Mouse (Mus musculus) CH12.LX (cell line): ENCODE data around the gene Rab3d. TPM values are rescaled to one million over a fixed set of nuclear protein-coding genes. Genes with fewer than 3 reads are reported as not detected.
A peak's percentile ranks its signal among the peaks of the same experiment; 100 is the strongest.

ENCODE experiments used
- DNase-seq: peaks from one replicate; pipeline ENCODE4 v3.0.0-alpha.2; 2013; ENCODE audit errors: extremely low read depth
- H3K27ac ChIP-seq: 2 replicates; pipeline ENCODE4 v1.5.1; 2012; ENCODE audit warnings: low read depth, mild to moderate bottlenecking, control low read depth, moderate library complexity; ENCODE audit not compliant: insufficient read depth
- H3K27me3 ChIP-seq: replicated peaks from 2 replicates; pipeline ENCODE3; 2012; ENCODE audit warnings: inconsistent platforms
- H3K36me3 ChIP-seq, 2 experiments: replicated peaks in 1 of 2; 2 replicates each; pipeline versions ENCODE3 to v1.6.1; 2012; ENCODE audit warnings: inconsistent platforms in 1 of 2, low read length in 1 of 2, mild to moderate bottlenecking in 1 of 2, mixed read lengths in 1 of 2, moderate library complexity in 1 of 2; ENCODE audit not compliant: control insufficient read depth in 1 of 2, insufficient read depth in 1 of 2
- H3K4me1 ChIP-seq, 2 experiments: 2 replicates each; pipeline ENCODE4 v1.6.1; 2012; ENCODE audit warnings: inconsistent platforms in 1 of 2, moderate library complexity in 1 of 2; ENCODE audit not compliant: insufficient read depth in 2 of 2, control insufficient read depth in 1 of 2
- H3K4me2 ChIP-seq: 2 replicates; pipeline ENCODE4 v1.6.1; 2012; ENCODE audit warnings: low read depth, mild to moderate bottlenecking, control low read depth; ENCODE audit not compliant: poor library complexity, insufficient read depth, severe bottlenecking
- H3K4me3 ChIP-seq, 3 experiments: fragments of 150-350 bp in 1 of 3; sonication (generic) in 1 of 3; replicated peaks in 1 of 3; 2 replicates each; pipeline versions ENCODE3 to v1.5.1; 2011 to 2012; ENCODE audit warnings: low read depth in 2 of 3, low read length in 2 of 3, mild to moderate bottlenecking in 2 of 3, moderate library complexity in 2 of 3, control low read depth in 1 of 3, improper control_type of control experiment in 1 of 3, inconsistent platforms in 1 of 3, mixed read lengths in 1 of 3; ENCODE audit not compliant: poor library complexity in 1 of 3
- H3K79me2 ChIP-seq: replicated peaks from 2 replicates; pipeline ENCODE4 v1.6.1; 2012; ENCODE audit warnings: mild to moderate bottlenecking, moderate library complexity; ENCODE audit not compliant: control insufficient read depth, poor library complexity, insufficient read depth, severe bottlenecking; ENCODE audit errors: extremely low read depth
- H3K9ac ChIP-seq: 2 replicates; pipeline ENCODE4 v1.6.1; 2012; ENCODE audit warnings: low read depth, mild to moderate bottlenecking, control low read depth, moderate library complexity; ENCODE audit not compliant: insufficient read depth
- H3K9me3 ChIP-seq: replicated peaks from 2 replicates; pipeline ENCODE3; 2012; ENCODE audit warnings: low read length, inconsistent platforms, mixed read lengths
- CTCF ChIP-seq, 2 experiments: IDR thresholded peaks in 1 of 2; conservative IDR thresholded peaks in 1 of 2; 2 replicates each; pipeline ENCODE4 v1.5.1; 2011 to 2012; ENCODE audit warnings: low read depth in 2 of 2, low read length in 2 of 2, improper control_type of control experiment in 1 of 2, inconsistent platforms in 1 of 2, mild to moderate bottlenecking in 1 of 2, moderate library complexity in 1 of 2
- ELF1 ChIP-seq: IDR thresholded peaks from 2 replicates; pipeline ENCODE4 v1.6.1; 2014; ENCODE audit warnings: low read depth, mild to moderate bottlenecking, inconsistent platforms, low read length, improper control_type of control experiment
- JUN ChIP-seq: IDR thresholded peaks from 2 replicates; pipeline ENCODE4 v1.6.1; 2011; ENCODE audit warnings: low read depth, mild to moderate bottlenecking, low read length, improper control_type of control experiment, moderate library complexity; ENCODE audit not compliant: insufficient read depth
- KAT2A ChIP-seq: IDR thresholded peaks from 2 replicates; pipeline ENCODE4 v1.6.1; 2012; ENCODE audit warnings: low read length, improper control_type of control experiment, inconsistent platforms; ENCODE audit not compliant: insufficient replicate concordance
- MAX ChIP-seq: IDR thresholded peaks from 2 replicates; pipeline ENCODE4 v1.6.1; 2011; ENCODE audit warnings: low read length, improper control_type of control experiment
- MEF2A ChIP-seq: IDR thresholded peaks from 2 replicates; pipeline ENCODE4 v1.6.1; 2014; ENCODE audit warnings: low read depth, mild to moderate bottlenecking, inconsistent platforms, low read length, improper control_type of control experiment, borderline replicate concordance
- MXI1 ChIP-seq: IDR thresholded peaks from 2 replicates; pipeline ENCODE4 v1.6.1; 2011; ENCODE audit warnings: mild to moderate bottlenecking, low read depth, low read length, improper control_type of control experiment
- RCOR1 ChIP-seq: conservative IDR thresholded peaks from 2 replicates; pipeline ENCODE4 v1.6.1; 2012; ENCODE audit warnings: low read depth, mild to moderate bottlenecking, inconsistent platforms, low read length, improper control_type of control experiment
- SMC3 ChIP-seq: IDR thresholded peaks from 2 replicates; pipeline ENCODE4 v1.6.1; 2011; ENCODE audit warnings: low read depth, low read length, improper control_type of control experiment
- USF2 ChIP-seq: conservative IDR thresholded peaks from 2 replicates; pipeline ENCODE4 v1.6.1; 2011; ENCODE audit warnings: low read depth, low read length, improper control_type of control experiment
- ZC3H11A ChIP-seq: IDR thresholded peaks from 2 replicates; pipeline ENCODE4 v1.6.1; 2012; ENCODE audit warnings: low read depth, mild to moderate bottlenecking, inconsistent platforms, low read length, improper control_type of control experiment
- ZMIZ1 ChIP-seq: IDR thresholded peaks from 2 replicates; pipeline ENCODE4 v1.6.1; 2012; ENCODE audit warnings: low read depth, mild to moderate bottlenecking, inconsistent platforms, low read length, improper control_type of control experiment
- dilution Hi-C: fragments of 300-500 bp; cut with MboI; formaldehyde crosslinking; loops from 2 replicates; pipeline ENCODE4 v1.14.3; 2020; ENCODE audit warnings: low sequenced_read_pairs; ENCODE audit not compliant: extremely low pct_unique_long_range_greater_than_20kb, extremely low pct_ligation_motif_present
- in situ Hi-C: fragments of 300-500 bp; cut with MboI; formaldehyde crosslinking; loops from 3 replicates; pipeline ENCODE4 v1.14.3; 2019; ENCODE audit warnings: low sequenced_read_pairs, low pct_ligation_motif_present, low pct_unique_long_range_greater_than_20kb, mixed read lengths
- polyA plus RNA-seq: library from polyadenylated mRNA; unstranded; fragments of >175 nt; gene quantifications from 2 replicates; pipeline ENCODE4 v1.2.1, GENCODE M21; 2012; ENCODE audit warnings: low read depth; ENCODE audit not compliant: insufficient read length
- total RNA-seq, 2 experiments: library from RNA; depleted of rRNA; stranded (reverse); fragments of 300-350 nt in 1 of 2; fragments of >200 nt in 1 of 2; gene quantifications; 2 replicates each; pipeline ENCODE4 v1.2.3; 2012 to 2014

Rab3d gene
- total and polyA plus RNA-seq, 3 experiments: 0.90 to 3.7 (median 0.91) TPM

- H3K9ac ChIP-seq: no peak overlapping the region
- H3K4me2 ChIP-seq: no peak overlapping the region
- H3K4me1 ChIP-seq: no peaks in the 10 kb centered on the region; a peak in 1 of 4 replicates
- no peak overlapping the region for H3K4me3 ChIP-seq
- no peaks in the 10 kb centered on the region for H3K36me3 ChIP-seq
- DNase-seq: peak; percentile 12
- dilution Hi-C loops: no loop called here
- no peak for TF ChIP-seq JUN
- no peak overlapping the region for H3K27ac ChIP-seq
- H3K27me3 ChIP-seq: peaks cover 25% of the 10 kb centered on the region
- peaks cover 11% of the 10 kb centered on the region for H3K9me3 ChIP-seq
- no peaks in the 10 kb centered on the region for H3K79me2 ChIP-seq
- in situ Hi-C loops: no loop called here
These were observed 58.4 kb downstream of the Rab3d start for GRCm38 (mm10) chr9:21859606-21860005.

- Histone ChIP-seq H3K9ac (no peak overlapping the region), H3K27me3 (peaks cover 16% of the 10 kb centered on the region), H3K4me1 (peaks cover 7 to 13% of the 10 kb centered on the region in 2 experiments), H3K79me2 (no peaks in the 10 kb centered on the region), H3K36me3 (no peaks in the 10 kb centered on the region), H3K27ac (no peak overlapping the region), H3K4me2 (no peak overlapping the region), H3K4me3 (no peak overlapping the region), H3K9me3 (peaks cover 11% of the 10 kb centered on the region)
- TF ChIP-seq RCOR1 (no peak), KAT2A (no peak), ZC3H11A (no peak), ELF1 (no peak), CTCF (conservative IDR thresholded peaks at IDR 0.05 in 1 of 2, IDR thresholded peaks at IDR 0.05 in 1 of 2; ENCODE audit: low read depth in 2 of 2, low read length in 2 of 2) (no peak), ZMIZ1 (no peak), SMC3 (no peak)
- DNase-seq: no peak
- dilution Hi-C loops: no loop called here
- in situ Hi-C loops: no loop called here
These were observed 59.9 kb downstream of the Rab3d start for GRCm38 (mm10) chr9:21858084-21858483.

GRCm38 (mm10) chr9:21857501-21857900, 60.5 kb downstream of the Rab3d start:
- TF ChIP-seq MXI1 (no peak), MEF2A (no peak), CTCF (conservative IDR thresholded peaks at IDR 0.05 in 1 of 2, IDR thresholded peaks at IDR 0.05 in 1 of 2; ENCODE audit: low read depth in 2 of 2, low read length in 2 of 2) (no peak), USF2 (no peak), MAX (no peak), KAT2A (no peak), ZC3H11A (no peak)
- dilution Hi-C loops (no loop called here), in situ Hi-C loops (no loop called here)
- no peaks in the 10 kb centered on the region for H3K36me3 ChIP-seq
- peaks cover 9% of the 10 kb centered on the region for H3K9me3 ChIP-seq
- DNase-seq: no peak
- H3K27me3 ChIP-seq: peaks cover 13% of the 10 kb centered on the region
- H3K4me2 ChIP-seq: no peak overlapping the region
- no peak overlapping the region for H3K27ac ChIP-seq
- H3K9ac ChIP-seq: no peak overlapping the region
- no peak overlapping the region for H3K4me3 ChIP-seq
- H3K4me1 ChIP-seq: peaks cover 11 to 17% of the 10 kb centered on the region in 2 experiments
- H3K79me2 ChIP-seq: no peaks in the 10 kb centered on the region

Other genes starting within 250 kb of the Rab3d start
Only the 20 nearest of the 21 such genes appear.
- gene Ldlr, start 194.7 kb downstream of the Rab3d start, total RNA-seq (2012; rRNA removed): 24.9 and 28.2 TPM in 2 replicates
- gene Ldlr, start 194.7 kb downstream of the Rab3d start, total RNA-seq (2014; rRNA removed): 18.3 and 24.0 TPM in 2 replicates
- gene Ldlr, start 194.7 kb downstream of the Rab3d start, polyA plus RNA-seq: 31.0 and 34.7 TPM in 2 replicates
- 83.2 and 91.6 TPM in 2 replicates for gene Spc24, start 157.9 kb downstream of the Rab3d start, total RNA-seq (2012; rRNA removed)
- gene Spc24, start 157.9 kb downstream of the Rab3d start, total RNA-seq (2014; rRNA removed): 77.6 and 82.7 TPM in 2 replicates
- 74.3 and 113 TPM in 2 replicates for gene Spc24, start 157.9 kb downstream of the Rab3d start, polyA plus RNA-seq
- 1.6 and 2.3 TPM in 2 replicates for gene Kank2, start 119.4 kb downstream of the Rab3d start, total RNA-seq (2012; rRNA removed)
- gene Kank2, start 119.4 kb downstream of the Rab3d start, total RNA-seq (2014; rRNA removed): 0.09 and 0.14 TPM in 2 replicates
- gene Kank2, start 119.4 kb downstream of the Rab3d start, polyA plus RNA-seq: 0.60 and 0.63 TPM in 2 replicates
- not detected in 2 replicates for gene Angptl8, start 82.7 kb downstream of the Rab3d start, total RNA-seq (2012; rRNA removed)
- not detected in 2 replicates for gene Angptl8, start 82.7 kb downstream of the Rab3d start, total RNA-seq (2014; rRNA removed)
- gene Angptl8, start 82.7 kb downstream of the Rab3d start, polyA plus RNA-seq: not detected in 2 replicates
- 3.3 and 3.4 TPM in 2 replicates for gene Dock6, start 65.6 kb downstream of the Rab3d start, total RNA-seq (2012; rRNA removed)
- gene Dock6, start 65.6 kb downstream of the Rab3d start, total RNA-seq (2014; rRNA removed): 0.26 and 0.79 TPM in 2 replicates
- 3.6 TPM in 2 replicates for gene Dock6, start 65.6 kb downstream of the Rab3d start, polyA plus RNA-seq
- not detected in 2 replicates for gene Ccdc159, start 9.3 kb upstream of the Rab3d start, total RNA-seq (2012; rRNA removed)
- gene Ccdc159, start 9.3 kb upstream of the Rab3d start, total RNA-seq (2014; rRNA removed): not detected in 2 replicates
- not detected in 2 replicates for gene Ccdc159, start 9.3 kb upstream of the Rab3d start, polyA plus RNA-seq
- 2.4 and 2.9 TPM in 2 replicates for gene Tmem205, start 9.4 kb upstream of the Rab3d start, total RNA-seq (2012; rRNA removed)
- 2.4 and 2.9 TPM in 2 replicates for gene Tmem205, start 9.4 kb upstream of the Rab3d start, total RNA-seq (2014; rRNA removed)
- 0.87 and 1.6 TPM in 2 replicates for gene Tmem205, start 9.4 kb upstream of the Rab3d start, polyA plus RNA-seq
- gene Plppr2, start 18.8 kb upstream of the Rab3d start, total RNA-seq (2012; rRNA removed): not detected in 2 replicates
- not detected in 2 replicates for gene Plppr2, start 18.8 kb upstream of the Rab3d start, total RNA-seq (2014; rRNA removed)
- not detected in 2 replicates for gene Plppr2, start 18.8 kb upstream of the Rab3d start, polyA plus RNA-seq
- gene Swsap1, start 37.6 kb upstream of the Rab3d start, total RNA-seq (2012; rRNA removed): 4.0 and 4.4 TPM in 2 replicates
- 4.1 and 4.4 TPM in 2 replicates for gene Swsap1, start 37.6 kb upstream of the Rab3d start, total RNA-seq (2014; rRNA removed)
- 2.9 and 3.1 TPM in 2 replicates for gene Swsap1, start 37.6 kb upstream of the Rab3d start, polyA plus RNA-seq
- gene Epor, start 45.3 kb upstream of the Rab3d start, total RNA-seq (2012; rRNA removed): 0.80 and 2.0 TPM in 2 replicates
- gene Epor, start 45.3 kb upstream of the Rab3d start, total RNA-seq (2014; rRNA removed): not detected in 2 replicates
- 0.18 and 0.20 TPM in 2 replicates for gene Epor, start 45.3 kb upstream of the Rab3d start, polyA plus RNA-seq
- gene Rgl3, start 71.3 kb upstream of the Rab3d start, total RNA-seq (2012; rRNA removed): not detected in 2 replicates
- gene Rgl3, start 71.3 kb upstream of the Rab3d start, total RNA-seq (2014; rRNA removed): not detected in 2 replicates
- not detected in 2 replicates for gene Rgl3, start 71.3 kb upstream of the Rab3d start, polyA plus RNA-seq
- 0.21 and 0.25 TPM in 2 replicates for gene Ccdc151, start 84.4 kb upstream of the Rab3d start, total RNA-seq (2012; rRNA removed)
- 0.13 and 0.20 TPM in 2 replicates for gene Ccdc151, start 84.4 kb upstream of the Rab3d start, total RNA-seq (2014; rRNA removed)
- 0.16 and 0.23 TPM in 2 replicates for gene Ccdc151, start 84.4 kb upstream of the Rab3d start, polyA plus RNA-seq
- gene Prkcsh, start 84.6 kb upstream of the Rab3d start, total RNA-seq (2012; rRNA removed): 144 and 160 TPM in 2 replicates
- 65.5 and 72.1 TPM in 2 replicates for gene Prkcsh, start 84.6 kb upstream of the Rab3d start, total RNA-seq (2014; rRNA removed)
- gene Prkcsh, start 84.6 kb upstream of the Rab3d start, polyA plus RNA-seq: 143 and 148 TPM in 2 replicates
- gene Elavl3, start 133.8 kb upstream of the Rab3d start, total RNA-seq (2012; rRNA removed): 0.04 TPM in 1 of 2 replicates, not detected in the other
- gene Elavl3, start 133.8 kb upstream of the Rab3d start, total RNA-seq (2014; rRNA removed): not detected in 2 replicates
- 0.06 and 0.10 TPM in 2 replicates for gene Elavl3, start 133.8 kb upstream of the Rab3d start, polyA plus RNA-seq
- not detected in 2 replicates for gene Gm49318, start 153.1 kb upstream of the Rab3d start, total RNA-seq (2012; rRNA removed)
- not detected in 2 replicates for gene Gm49318, start 153.1 kb upstream of the Rab3d start, total RNA-seq (2014; rRNA removed)
- gene Gm49318, start 153.1 kb upstream of the Rab3d start, polyA plus RNA-seq: not detected in 2 replicates
- gene Zfp653, start 153.2 kb upstream of the Rab3d start, total RNA-seq (2012; rRNA removed): 8.9 and 9.0 TPM in 2 replicates
- gene Zfp653, start 153.2 kb upstream of the Rab3d start, total RNA-seq (2014; rRNA removed): 9.3 and 10.4 TPM in 2 replicates
- gene Zfp653, start 153.2 kb upstream of the Rab3d start, polyA plus RNA-seq: 10.1 and 11.4 TPM in 2 replicates
- gene Ecsit, start 167.2 kb upstream of the Rab3d start, total RNA-seq (2012; rRNA removed): 57.1 and 59.4 TPM in 2 replicates
- 37.7 and 38.7 TPM in 2 replicates for gene Ecsit, start 167.2 kb upstream of the Rab3d start, total RNA-seq (2014; rRNA removed)
- 45.2 and 48.5 TPM in 2 replicates for gene Ecsit, start 167.2 kb upstream of the Rab3d start, polyA plus RNA-seq
- gene Cnn1, start 181.0 kb upstream of the Rab3d start, total RNA-seq (2012; rRNA removed): not detected in 2 replicates
- gene Cnn1, start 181.0 kb upstream of the Rab3d start, total RNA-seq (2014; rRNA removed): not detected in 2 replicates
- gene Cnn1, start 181.0 kb upstream of the Rab3d start, polyA plus RNA-seq: not detected in 2 replicates
- 111 and 148 TPM in 2 replicates for gene Elof1, start 199.0 kb upstream of the Rab3d start, total RNA-seq (2012; rRNA removed)
- 120 and 142 TPM in 2 replicates for gene Elof1, start 199.0 kb upstream of the Rab3d start, total RNA-seq (2014; rRNA removed)
- gene Elof1, start 199.0 kb upstream of the Rab3d start, polyA plus RNA-seq: 96.9 and 107 TPM in 2 replicates
- gene Acp5, start 217.5 kb upstream of the Rab3d start, total RNA-seq (2012; rRNA removed): 0.29 and 0.34 TPM in 2 replicates
- not detected in 2 replicates for gene Acp5, start 217.5 kb upstream of the Rab3d start, total RNA-seq (2014; rRNA removed)
- gene Acp5, start 217.5 kb upstream of the Rab3d start, polyA plus RNA-seq: 0.30 TPM in 1 of 2 replicates, not detected in the other